Mouse (Mus musculus) forebrain, embryonic 16.5 days (tissue): ENCODE results near the gene Aif1. TPM values are rescaled to one million over a fixed set of nuclear protein-coding genes. Genes with fewer than 3 reads are reported as not detected.

Source experiments
- microRNA-seq: library from miRNA; unstranded; fragments of <30 nt; microRNA quantifications from one replicate; pipeline ENCODE4, GENCODE M21; 2017
- polyA plus RNA-seq: library from polyadenylated mRNA; unstranded; fragments of >200 nt; fragmentation: Nextera tagmentation; extraction: Ambion mirVana; gene quantifications from 2 replicates; pipeline ENCODE4 v1.2.1, GENCODE M21; 2015

Gene Aif1
- polyA plus RNA-seq, 1 experiment from 2014 or later: 5.9 TPM

Small RNA genes lying within 50 kb of the gene (microRNA-seq; reads per million reads assigned to microRNA genes)
- gene Mir6973a (not detected), gene Mir6974 (not detected)

Other genes with a start within 250 kb of the Aif1 start
- 31.8 and 36.8 TPM in 2 replicates for gene Neu1, start 244.8 kb downstream of the Aif1 start, polyA plus RNA-seq
- 0.14 TPM in 1 of 2 replicates, not detected in the other for gene Hspa1b, start 216.8 kb downstream of the Aif1 start, polyA plus RNA-seq
- gene Gm20481, start 206.2 kb downstream of the Aif1 start, polyA plus RNA-seq: not detected in 2 replicates
- 3.3 and 5.2 TPM in 2 replicates for gene Hspa1a, start 203.9 kb downstream of the Aif1 start, polyA plus RNA-seq
- 1.5 and 1.7 TPM in 2 replicates for gene Hspa1l, start 203.4 kb downstream of the Aif1 start, polyA plus RNA-seq
- 119 and 121 TPM in 2 replicates for gene Lsm2, start 194.2 kb downstream of the Aif1 start, polyA plus RNA-seq
- 81.7 and 85.2 TPM in 2 replicates for gene Vars, start 175.1 kb downstream of the Aif1 start, polyA plus RNA-seq
- gene Vwa7, start 159.5 kb downstream of the Aif1 start, polyA plus RNA-seq: 0.12 and 0.14 TPM in 2 replicates
- 2.2 and 2.7 TPM in 2 replicates for gene Sapcd1, start 148.1 kb downstream of the Aif1 start, polyA plus RNA-seq
- gene Msh5, start 129.3 kb downstream of the Aif1 start, polyA plus RNA-seq: 3.1 and 3.4 TPM in 2 replicates
- 79.3 and 85.5 TPM in 2 replicates for gene Clic1, start 126.1 kb downstream of the Aif1 start, polyA plus RNA-seq
- 484 and 489 TPM in 2 replicates for gene Ddah2, start 117.0 kb downstream of the Aif1 start, polyA plus RNA-seq
- not detected in 2 replicates for gene Ly6g6c, start 110.7 kb downstream of the Aif1 start, polyA plus RNA-seq
- 0.24 TPM in 1 of 2 replicates, not detected in the other for gene Mpig6b, start 109.9 kb downstream of the Aif1 start, polyA plus RNA-seq
- 11.8 and 12.3 TPM in 2 replicates for gene Ly6g6e, start 99.2 kb downstream of the Aif1 start, polyA plus RNA-seq
- gene Ly6g6d, start 98.0 kb downstream of the Aif1 start, polyA plus RNA-seq: 1.2 and 1.6 TPM in 2 replicates
- not detected in 2 replicates for gene Ly6g6f, start 90.5 kb downstream of the Aif1 start, polyA plus RNA-seq
- 93.1 and 109 TPM in 2 replicates for gene Abhd16a, start 86.8 kb downstream of the Aif1 start, polyA plus RNA-seq
- not detected in 2 replicates for gene Ly6g5c, start 67.8 kb downstream of the Aif1 start, polyA plus RNA-seq
- 0.62 and 1.3 TPM in 2 replicates for gene Ly6g5b, start 60.6 kb downstream of the Aif1 start, polyA plus RNA-seq
- gene Gpank1, start 54.6 kb downstream of the Aif1 start, polyA plus RNA-seq: 29.6 and 29.8 TPM in 2 replicates
- 308 and 320 TPM in 2 replicates for gene Csnk2b, start 54.0 kb downstream of the Aif1 start, polyA plus RNA-seq
- 6.1 and 8.6 TPM in 2 replicates for gene D17H6S53E, start 49.7 kb downstream of the Aif1 start, polyA plus RNA-seq
- 0.56 TPM in 1 of 2 replicates, not detected in the other for gene Apom, start 44.0 kb downstream of the Aif1 start, polyA plus RNA-seq
- gene Bag6, start 40.9 kb downstream of the Aif1 start, polyA plus RNA-seq: 85.4 and 86.7 TPM in 2 replicates
- gene Prrc2a, start 11.2 kb downstream of the Aif1 start, polyA plus RNA-seq: 156 and 195 TPM in 2 replicates
- 4.5 and 4.9 TPM in 2 replicates for gene Lst1, start 12.4 kb upstream of the Aif1 start, polyA plus RNA-seq
- 0.24 TPM in 1 of 2 replicates, not detected in the other for gene Ltb, start 18.4 kb upstream of the Aif1 start, polyA plus RNA-seq
- not detected in 2 replicates for gene Tnf, start 25.9 kb upstream of the Aif1 start, polyA plus RNA-seq
- 0.24 and 0.35 TPM in 2 replicates for gene Lta, start 29.3 kb upstream of the Aif1 start, polyA plus RNA-seq
- 0.62 TPM in 1 of 2 replicates, not detected in the other for gene Gm16181, start 44.8 kb upstream of the Aif1 start, polyA plus RNA-seq
- 46.2 and 64.8 TPM in 2 replicates for gene Atp6v1g2, start 57.6 kb upstream of the Aif1 start, polyA plus RNA-seq
- gene Nfkbil1, start 59.7 kb upstream of the Aif1 start, polyA plus RNA-seq: 9.5 and 10.7 TPM in 2 replicates
- gene Ddx39b, start 65.7 kb upstream of the Aif1 start, polyA plus RNA-seq: 466 and 471 TPM in 2 replicates
- gene H2-D1, start 86.7 kb upstream of the Aif1 start, polyA plus RNA-seq: 48.1 and 65.7 TPM in 2 replicates
- 0.43 and 0.47 TPM in 2 replicates for gene H2-Q1, start 144.3 kb upstream of the Aif1 start, polyA plus RNA-seq
- 1.4 and 3.3 TPM in 2 replicates for gene H2-Q2, start 166.2 kb upstream of the Aif1 start, polyA plus RNA-seq
- gene H2-Q4, start 203.5 kb upstream of the Aif1 start, polyA plus RNA-seq: 0.65 TPM in 2 replicates
- gene H2-Q6, start 248.8 kb upstream of the Aif1 start, polyA plus RNA-seq: 0.36 and 0.60 TPM in 2 replicates